Mouse (Mus musculus): Measurements from ENCODE around the gene Atp6v0e2.
"Not testable (repeated sequence)": the region's sequence is repeated elsewhere in the genome, so short reads cannot be mapped to it uniquely, and the experiment has no call there.

Gene Atp6v0e2

GRCm38 (mm10) chr6:48537105-48537954 is at the start of gene Atp6v0e2:
Atp6v0e2 (plus strand) TSS chr6:48537615.
- CTCF ChIA-PET = no interaction called here

- CTCF ChIA-PET = no interaction called here
These were observed 49.4 kb upstream of the Atp6v0e2 start for GRCm38 (mm10) chr6:48487747-48488725.

DNA sequence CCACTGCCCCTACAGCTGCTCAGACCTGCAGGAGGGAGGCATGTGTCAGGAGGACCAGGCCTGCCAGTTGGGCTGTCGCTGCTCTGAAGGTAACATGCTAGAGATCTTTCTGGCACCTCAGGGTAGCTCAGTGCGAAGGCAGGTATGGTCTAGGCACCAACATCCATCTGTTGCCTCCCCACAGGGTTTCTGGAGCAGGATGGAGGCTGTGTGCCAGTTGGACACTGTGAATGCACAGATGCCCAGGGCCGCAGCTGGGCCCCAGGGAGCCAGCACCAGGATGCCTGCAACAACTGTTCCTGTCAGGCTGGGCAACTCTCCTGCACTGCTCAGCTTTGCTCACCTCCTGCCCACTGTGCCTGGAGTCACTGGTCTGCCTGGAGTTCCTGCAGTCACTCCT is 47.7 kb upstream of the Atp6v0e2 start:
- CTCF ChIA-PET = no interaction called here

GRCm38 (mm10) chr6:48491361-48491760 is 46.1 kb upstream of the Atp6v0e2 start:
- CTCF ChIA-PET = no interaction called here

DNA sequence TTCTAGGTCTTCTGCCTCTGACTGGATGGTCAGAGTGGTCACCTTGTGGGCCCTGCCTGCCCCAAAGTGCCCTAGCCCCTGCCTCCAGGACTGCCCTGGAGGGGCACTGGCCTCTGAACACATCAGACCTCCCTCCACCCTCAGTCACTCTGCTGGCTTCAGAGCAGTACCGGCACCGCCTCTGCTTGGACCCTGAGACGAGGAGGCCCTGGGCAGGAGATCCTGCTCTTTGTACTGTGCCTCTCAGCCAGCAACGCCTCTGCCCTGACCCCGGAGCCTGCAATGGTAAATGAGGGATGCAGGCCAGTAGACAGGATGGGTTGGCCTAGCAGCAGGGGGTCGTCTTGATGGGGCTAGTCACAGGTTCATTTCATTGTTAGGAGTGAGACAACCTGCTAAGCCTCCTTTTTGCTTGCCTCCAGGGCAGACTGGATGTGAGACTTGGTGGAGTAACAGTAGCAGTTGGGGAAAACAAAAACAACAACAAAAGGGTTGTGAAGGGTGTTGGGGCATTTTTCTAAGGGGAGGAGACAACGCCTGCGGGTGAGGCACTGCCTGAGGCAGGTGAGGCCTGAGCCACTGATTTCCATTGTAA is 44.2 kb upstream of the Atp6v0e2 start:
- CTCF ChIA-PET = no interaction called here

DNA sequence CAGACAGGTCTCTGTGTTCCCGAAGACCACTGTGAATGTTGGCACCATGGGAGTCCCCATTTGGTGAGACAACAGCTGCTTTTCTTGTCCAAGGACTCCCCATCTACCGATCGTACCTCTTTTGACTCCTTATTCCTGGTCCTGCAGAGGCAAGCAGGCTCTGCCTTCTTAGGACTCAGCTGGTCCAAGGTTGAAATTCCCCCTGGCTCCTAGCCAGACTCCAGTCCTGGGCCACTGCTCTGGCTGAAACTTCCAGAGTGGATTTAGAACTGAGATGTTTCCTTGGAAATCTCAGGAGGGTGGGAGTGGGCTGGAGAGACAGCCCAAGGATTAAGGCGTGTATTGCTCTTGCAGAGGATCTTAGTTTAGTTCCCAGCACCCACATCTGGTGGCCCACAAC is 39.9 kb upstream of the Atp6v0e2 start:
- CTCF ChIA-PET = no interaction called here

DNA sequence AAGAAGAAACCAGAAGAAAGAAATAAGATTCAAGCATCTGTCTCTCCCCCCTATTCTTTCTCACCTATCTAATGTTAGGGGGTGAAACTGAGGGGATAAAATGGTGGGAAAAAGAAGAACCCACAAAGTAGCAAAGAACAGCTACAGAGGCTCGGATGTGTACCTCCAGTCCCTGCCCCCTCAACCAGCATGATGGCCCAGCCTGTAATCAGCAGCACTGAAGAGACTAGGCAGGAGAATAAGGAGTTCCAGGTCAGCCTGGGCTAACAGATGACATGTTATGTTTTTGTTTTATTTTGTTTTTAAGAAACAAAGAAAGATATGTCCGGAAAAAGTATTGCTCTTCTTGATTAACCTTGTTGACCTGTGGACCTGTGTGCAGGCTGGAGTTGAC is 33.6 kb upstream of the Atp6v0e2 start:
- CTCF ChIA-PET = no interaction called here

- CTCF ChIA-PET = no interaction called here
These were observed 33.1 kb upstream of the Atp6v0e2 start for GRCm38 (mm10) chr6:48504241-48504854.

- CTCF ChIA-PET = no interaction called here
These were observed 29.3 kb upstream of the Atp6v0e2 start for GRCm38 (mm10) chr6:48508087-48508486.

- CTCF ChIA-PET = no interaction called here
These were observed 27.0 kb upstream of the Atp6v0e2 start for GRCm38 (mm10) chr6:48510426-48510825.

- CTCF ChIA-PET = no interaction called here
These were observed 25.6 kb upstream of the Atp6v0e2 start for GRCm38 (mm10) chr6:48511861-48512260.

GRCm38 (mm10) chr6:48524882-48525281 is 12.5 kb upstream of the Atp6v0e2 start:
- CTCF ChIA-PET = not testable (repeated sequence)

DNA sequence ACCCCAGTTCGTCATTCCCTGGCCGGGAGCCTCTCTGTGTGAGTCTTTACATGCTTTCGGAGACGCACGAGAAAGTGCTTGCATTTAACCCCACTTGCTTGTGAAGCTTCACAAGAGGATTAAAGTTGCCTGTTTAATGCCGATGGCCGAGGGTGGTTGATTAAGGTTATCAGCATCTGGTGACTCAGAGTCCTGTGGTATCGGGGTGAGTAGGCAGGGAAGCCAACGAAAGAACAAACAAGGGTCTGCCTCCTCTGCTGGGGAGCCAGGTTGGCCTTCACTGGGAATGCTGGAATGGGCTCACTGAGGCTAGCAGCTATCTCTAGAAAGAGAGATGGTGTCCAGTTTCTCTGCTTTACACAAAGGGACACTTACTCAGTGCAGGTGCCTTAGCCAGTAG is 9.5 kb upstream of the Atp6v0e2 start:
- CTCF ChIA-PET = interaction anchor here (0.6 kb wide), 1 partner anchor 1767 kb away, joined by 3 read pairs; no protein-coding TSS in a partner anchor

DNA sequence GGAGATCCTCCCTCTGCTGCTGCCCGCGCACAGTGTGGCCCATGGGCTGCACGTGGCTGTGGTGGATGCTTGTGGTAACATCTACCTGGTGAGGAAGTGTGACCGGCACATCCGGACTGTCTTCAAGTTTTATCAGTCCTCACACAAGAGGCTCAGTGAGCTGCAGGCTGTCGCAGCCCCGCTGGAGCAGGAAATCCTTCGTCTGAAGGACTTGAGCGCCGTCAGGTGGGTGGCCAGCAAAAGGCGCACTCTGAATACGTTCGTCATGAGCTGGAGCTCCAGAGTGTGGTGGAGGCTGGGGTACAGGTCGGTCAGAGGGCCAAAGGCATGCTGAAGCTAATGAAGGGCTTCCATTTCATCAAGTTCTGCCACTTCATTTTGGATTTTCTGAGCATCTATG is 8.2 kb upstream of the Atp6v0e2 start:
- CTCF ChIA-PET = interaction anchor here (0.6 kb wide), 1 partner anchor 286 kb away, joined by 6 read pairs; no protein-coding TSS in a partner anchor

GRCm38 (mm10) chr6:48529871-48530440 is 7.5 kb upstream of the Atp6v0e2 start:
- CTCF ChIA-PET = no interaction called here

DNA sequence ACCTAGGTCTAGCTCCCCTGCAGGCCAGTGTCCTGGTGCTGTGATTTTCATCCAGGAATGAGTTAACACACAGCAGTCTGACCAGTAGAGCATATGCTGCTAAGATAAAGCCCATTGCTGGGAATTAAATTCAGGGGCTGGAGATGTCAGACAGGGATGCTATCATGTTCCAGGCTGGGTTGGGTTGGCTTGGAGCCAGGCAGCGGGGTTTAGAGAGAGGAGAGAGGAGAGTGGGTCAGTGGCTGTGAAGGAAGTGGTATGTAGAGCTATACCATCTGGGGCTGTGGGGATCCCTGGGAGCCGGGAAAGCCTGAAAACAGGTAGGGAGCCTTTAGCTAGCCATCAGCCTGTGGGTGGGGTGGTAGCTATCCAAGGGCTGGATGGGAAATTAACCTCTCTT is 6.6 kb upstream of the Atp6v0e2 start:
- CTCF ChIA-PET = no interaction called here

- CTCF ChIA-PET = interaction anchor here (0.6 kb wide), 1 partner anchor 253 kb away, joined by 5 read pairs; no protein-coding TSS in a partner anchor
These were observed 3.9 kb upstream of the Atp6v0e2 start for GRCm38 (mm10) chr6:48533475-48533874.

- CTCF ChIA-PET = no interaction called here
These were observed 2.5 kb upstream of the Atp6v0e2 start for GRCm38 (mm10) chr6:48534913-48535312.

DNA sequence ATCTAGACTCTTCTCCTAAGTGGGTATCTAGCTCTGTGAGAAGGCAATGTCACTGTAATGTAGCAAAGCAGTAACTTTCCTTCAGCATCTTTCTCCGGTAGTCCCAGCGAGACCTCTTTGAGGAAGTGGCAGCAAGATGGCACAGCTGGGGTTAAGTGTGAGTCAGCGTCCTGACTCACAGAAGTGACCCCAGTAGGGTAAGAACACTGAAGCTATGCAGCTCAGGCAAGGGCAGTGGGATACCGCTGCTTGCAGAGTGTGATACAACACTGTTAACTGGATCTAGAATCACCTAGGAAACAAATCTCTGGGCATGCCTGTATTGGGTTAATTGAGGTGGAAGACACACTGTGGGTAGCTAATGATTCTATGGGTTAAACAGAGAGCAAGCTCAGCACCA is 1.3 kb upstream of the Atp6v0e2 start:
- CTCF ChIA-PET = no interaction called here

GRCm38 (mm10) chr6:48538841-48539737 is 1.7 kb downstream of the Atp6v0e2 start:
- CTCF ChIA-PET = no interaction called here
